Mouse (Mus musculus) layer of hippocampus, adult 11-12 months (tissue): ENCODE results near the gene Cavin3.
"Not testable (repeated sequence)": the region's sequence is repeated elsewhere in the genome, so short reads cannot be mapped to it uniquely, and the experiment has no call there.

Experiments used
- DNase-seq: peaks from one replicate; pipeline ENCODE4 v3.0.0; 2022; ENCODE audit warnings: low spot score

Cavin3 gene

DNA sequence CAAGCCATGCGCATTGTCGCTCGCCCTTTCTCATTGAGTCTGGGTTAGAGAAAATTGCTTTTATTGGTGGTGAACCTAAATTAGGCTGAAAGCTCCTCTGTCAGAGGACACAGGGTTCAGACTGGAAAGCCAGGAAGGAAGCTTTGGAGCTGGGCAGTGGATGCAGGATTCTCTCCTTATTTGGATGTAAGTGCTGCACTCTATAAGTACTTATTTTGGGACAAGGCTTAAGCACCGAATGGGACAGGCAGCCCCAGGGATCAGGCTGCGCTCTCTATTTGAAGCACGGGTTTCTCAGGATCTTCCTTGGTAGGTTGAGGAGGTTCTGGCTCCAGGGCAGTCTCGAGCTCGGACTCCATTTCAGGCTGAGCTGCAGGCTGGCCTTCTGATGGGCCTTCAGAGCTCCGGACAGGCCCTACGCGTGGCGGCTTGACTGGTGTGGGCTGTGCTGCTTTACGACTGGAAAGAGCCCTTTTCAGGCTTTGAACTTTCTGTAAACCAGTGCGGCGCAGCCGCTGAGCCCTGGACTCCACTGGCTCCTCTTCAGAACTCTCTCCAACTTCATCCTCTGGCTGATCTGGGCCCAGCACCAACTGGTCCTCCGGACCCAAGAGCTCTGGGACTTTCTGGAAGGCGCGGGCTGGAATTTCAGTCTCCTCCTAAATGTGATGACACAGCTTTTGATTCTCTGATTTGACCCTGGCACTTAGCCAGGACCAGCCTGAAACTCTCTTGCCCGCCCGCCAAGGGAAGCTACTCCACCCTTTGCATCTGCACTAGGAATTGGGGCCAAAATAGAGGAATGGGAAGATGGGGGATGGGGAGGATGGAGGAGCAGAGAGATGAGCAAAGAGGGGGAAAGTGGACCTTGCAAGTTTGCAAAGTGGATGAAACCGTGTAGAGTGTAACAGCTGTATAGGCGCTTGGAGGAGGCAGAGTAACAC, 1.3 kb downstream of the Cavin3 start:
- DNase-seq, result no peak

- no peak for DNase-seq
Measured at GRCm38 (mm10) chr7:105480081-105480480, 2.0 kb downstream of the Cavin3 start.

- no peak for DNase-seq
Measured at GRCm38 (mm10) chr7:105479232-105479631, 2.9 kb downstream of the Cavin3 start.

DNA sequence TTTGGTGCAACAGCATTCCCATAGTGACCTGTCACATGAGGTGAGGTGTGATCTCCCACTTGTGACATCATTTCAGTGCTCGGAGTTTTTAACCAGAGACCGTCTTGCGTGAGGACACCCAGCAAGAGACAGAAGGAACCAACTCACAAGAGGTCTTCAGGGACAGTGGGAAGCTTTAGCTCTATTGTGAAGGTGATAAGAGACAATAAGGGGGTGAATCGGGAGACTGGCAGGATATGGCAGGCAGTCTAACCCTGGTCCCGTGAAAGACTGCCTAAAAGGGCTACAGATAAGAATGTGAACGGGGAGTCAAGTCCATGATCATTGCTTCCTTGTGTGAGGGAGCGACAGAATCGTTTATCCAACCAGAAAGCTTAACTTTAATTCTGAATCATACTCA, 3.8 kb downstream of the Cavin3 start:
- DNase-seq, result no peak

DNA sequence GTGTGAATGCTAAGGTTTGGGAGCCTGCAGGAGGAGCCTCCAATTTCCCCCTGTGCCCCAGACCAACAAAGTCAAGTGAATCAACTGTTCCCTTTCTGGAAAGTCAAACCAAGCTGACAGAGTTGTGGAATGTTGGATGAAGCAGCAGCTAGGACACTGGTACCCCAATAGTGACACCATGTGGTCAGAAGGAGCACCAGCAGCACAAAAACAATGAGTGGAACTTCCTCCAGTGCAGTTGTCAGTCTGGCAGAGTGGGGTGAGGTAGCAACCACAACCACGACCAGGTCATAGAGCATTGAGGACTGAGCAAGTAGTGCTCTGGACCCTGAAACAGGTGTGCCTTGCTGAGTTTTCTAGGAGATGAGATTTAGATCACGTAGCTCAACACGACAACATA, 4.3 kb downstream of the Cavin3 start:
- DNase-seq, result peak; percentile 73

DNA sequence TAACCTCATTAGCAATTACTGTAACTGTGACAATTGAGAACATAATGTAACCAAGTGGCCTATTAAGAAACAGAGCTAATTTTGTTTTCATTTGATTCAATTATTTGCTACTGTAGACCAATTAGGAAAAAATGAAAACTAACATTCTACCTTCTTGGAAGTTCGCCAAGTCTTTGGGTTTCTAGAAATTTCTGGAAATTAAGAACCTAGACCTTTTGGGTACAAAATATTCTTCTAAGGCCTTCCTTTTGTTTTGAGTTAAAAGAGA, 4.7 kb downstream of the Cavin3 start:
- no peak for DNase-seq

DNA sequence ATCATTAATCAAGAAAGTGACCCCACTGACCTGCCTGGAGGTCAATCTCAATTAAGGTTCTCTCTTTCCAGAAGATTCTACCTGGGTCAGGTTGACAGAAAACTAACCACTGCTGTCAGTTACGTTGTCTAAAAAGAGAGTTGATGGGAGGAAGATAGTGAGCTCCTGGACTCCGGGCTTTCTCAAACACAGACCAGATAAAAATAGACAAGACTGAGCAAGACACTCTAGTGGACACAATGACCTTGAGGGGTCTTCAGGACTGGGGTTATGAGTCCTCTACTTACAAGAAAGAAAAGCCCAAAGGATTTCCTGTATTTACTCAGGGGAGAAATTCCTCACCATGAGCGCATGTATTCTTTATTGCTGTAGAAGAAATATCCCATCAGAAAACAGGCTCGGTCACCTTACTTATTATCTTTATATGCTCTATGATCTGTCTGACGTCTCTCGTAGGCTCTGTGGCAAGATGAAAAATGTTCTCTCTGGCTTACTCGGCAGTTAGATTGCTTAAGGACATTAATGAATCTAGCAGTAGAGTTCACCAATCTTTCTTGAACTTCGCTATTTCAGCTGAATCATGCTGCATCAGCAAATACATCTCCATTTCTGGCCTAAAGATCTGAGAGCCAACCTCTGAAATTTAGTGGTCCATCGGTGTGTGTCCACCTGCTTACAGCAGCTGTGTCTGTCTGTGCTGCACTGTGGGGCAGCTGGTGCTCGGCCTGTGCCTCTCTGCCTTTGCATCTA, 5.2 kb downstream of the Cavin3 start:
- DNase-seq, result no peak

DNA sequence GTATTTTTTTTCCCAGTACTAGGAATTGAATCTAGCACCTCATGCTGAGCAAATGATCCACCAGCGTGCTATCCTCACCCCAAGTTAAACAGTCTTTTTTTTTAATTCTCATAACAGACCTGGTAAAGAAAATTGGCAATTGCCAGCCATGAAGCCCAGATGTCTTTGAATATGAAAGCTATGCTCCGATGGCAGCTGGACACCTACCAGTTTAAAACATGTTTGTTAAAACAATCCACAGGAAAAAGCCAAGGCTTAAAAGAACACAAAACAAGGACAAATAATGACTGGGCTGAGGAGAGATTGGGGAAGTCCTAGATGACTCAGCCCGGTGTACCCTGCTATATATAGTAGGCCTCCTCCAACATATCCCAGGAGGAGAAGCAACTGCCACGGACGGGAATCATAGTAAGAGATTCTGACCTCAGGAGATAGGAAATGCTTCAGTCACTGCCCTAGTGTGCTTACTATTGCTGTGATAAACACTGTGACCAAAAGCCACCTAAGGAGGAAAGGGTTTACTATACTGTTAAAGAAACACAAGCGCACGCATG, 6.6 kb downstream of the Cavin3 start:
- no peak for DNase-seq

GRCm38 (mm10) chr7:105474771-105475315, 7.3 kb downstream of the Cavin3 start:
- DNase-seq, result no peak

GRCm38 (mm10) chr7:105472607-105473006, 9.5 kb downstream of the Cavin3 start:
- no peak for DNase-seq

- not testable (repeated sequence) for DNase-seq
Measured at GRCm38 (mm10) chr7:105465505-105465904, 16.6 kb downstream of the Cavin3 start.

DNA sequence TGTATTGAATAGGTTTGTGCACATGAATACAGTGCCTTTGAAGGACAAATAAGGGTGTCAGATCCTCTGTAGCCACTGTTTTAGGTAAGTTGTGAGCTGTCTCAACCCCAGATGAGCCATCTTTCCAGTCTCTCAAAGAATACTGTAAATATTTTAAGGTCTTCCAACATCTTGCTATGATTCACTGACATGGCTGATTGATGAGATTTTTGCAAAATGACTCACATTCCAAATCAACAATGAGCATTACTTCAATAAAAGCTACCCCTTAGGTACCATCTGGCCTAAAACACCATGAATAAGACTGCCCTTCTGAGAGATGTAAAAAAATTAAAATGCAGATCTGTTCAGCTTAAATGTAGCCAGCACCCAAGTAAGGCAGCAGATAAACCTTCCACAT, 23.6 kb downstream of the Cavin3 start:
- DNase-seq, result no peak

GRCm38 (mm10) chr7:105453345-105453744, 28.8 kb downstream of the Cavin3 start:
- not testable (repeated sequence) for DNase-seq

DNA sequence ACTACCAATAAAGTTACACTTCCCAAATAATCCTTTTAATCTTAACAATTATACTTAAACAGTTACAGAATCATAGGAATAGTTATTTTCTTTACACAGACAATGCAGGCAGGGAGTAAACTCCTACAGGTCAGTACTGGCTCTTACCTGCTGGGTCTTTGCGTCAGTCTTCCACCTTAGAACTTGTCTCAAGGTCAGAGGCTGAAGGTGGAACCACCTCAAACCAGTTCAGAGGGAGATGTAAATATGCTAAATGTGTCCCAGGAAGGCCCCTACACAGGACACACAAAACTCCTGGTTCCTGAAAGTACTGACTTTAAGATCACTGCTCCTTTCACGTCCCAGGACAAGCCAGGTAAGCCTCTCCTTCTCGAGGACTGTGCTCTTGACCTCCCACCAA, 37.0 kb downstream of the Cavin3 start:
- no peak for DNase-seq

DNA sequence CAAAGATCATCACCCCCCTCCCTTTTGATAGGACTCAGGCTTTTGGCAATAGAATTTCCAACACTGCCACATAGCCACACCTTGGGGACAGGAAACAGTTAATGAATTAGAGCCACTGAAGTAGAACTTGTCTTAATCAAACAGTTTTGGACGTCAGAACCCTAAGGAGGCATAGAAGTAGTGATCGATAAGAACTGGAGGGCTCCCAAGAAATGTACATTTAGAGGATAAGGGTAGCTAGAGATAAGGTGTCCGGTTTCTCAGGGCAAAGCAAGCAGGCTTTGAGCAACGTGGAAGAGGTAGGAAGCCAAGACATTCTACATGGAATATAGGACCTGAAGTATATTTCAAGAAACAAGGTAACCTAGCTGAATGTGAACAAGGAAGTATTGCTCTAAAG, 40.7 kb downstream of the Cavin3 start:
- DNase-seq, result no peak

DNA sequence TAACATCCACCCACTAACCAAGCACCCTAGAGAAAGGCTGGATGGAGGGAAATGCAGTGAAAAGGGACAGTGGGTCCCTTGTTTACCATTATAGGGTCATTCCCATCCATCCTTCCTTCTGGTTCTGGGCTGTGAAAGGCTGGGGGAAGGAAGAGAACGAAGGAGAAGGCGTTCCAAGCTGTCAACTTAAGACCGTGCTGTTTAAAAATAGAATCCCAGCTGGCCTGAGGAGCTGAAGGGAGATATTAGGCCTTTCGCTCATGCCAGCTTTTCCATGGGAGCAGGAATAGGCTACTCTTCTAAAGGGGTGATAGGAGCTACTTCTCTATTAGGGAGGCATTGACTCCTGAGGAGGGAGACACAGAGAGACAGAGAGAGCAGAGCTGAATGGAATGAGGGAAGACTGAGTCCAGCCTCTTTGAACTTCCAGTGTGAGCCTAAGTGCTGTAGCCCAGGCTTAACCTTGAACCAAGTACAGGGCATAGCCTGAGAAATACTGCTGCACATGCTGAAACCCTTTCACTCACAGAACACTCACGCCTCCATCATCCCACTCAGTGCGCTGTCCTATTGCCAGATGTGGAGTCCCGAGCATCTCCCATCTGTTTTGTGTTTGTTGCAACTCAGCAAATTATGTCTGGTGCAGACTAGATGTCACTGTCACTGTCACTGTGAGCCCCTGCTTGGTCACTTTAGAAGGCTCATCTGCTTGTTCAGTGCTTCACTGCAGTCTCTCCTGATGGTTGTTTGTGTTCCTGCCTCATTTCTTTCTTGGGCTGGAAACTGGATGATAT, 43.9 kb downstream of the Cavin3 start:
- DNase-seq, result peak; percentile 27

DNA sequence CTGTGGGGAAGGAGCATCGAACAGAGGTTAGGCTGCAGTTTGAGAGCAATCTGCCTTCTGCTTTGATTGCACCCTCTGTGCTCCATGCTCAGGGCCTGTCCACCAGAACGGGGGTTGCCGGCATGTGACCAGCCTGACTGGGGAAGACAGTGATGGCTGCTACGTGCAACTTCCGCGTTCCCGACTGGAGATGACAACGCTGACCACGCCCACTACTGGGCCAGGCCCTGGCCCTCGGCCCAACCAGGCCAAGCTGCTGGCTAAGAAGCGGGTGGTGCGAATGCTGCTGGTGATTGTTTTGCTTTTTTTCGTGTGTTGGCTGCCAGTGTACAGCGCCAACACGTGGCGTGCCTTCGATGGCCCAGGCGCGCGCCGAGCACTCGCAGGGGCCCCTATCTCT, 47.3 kb downstream of the Cavin3 start:
- no peak for DNase-seq

DNA sequence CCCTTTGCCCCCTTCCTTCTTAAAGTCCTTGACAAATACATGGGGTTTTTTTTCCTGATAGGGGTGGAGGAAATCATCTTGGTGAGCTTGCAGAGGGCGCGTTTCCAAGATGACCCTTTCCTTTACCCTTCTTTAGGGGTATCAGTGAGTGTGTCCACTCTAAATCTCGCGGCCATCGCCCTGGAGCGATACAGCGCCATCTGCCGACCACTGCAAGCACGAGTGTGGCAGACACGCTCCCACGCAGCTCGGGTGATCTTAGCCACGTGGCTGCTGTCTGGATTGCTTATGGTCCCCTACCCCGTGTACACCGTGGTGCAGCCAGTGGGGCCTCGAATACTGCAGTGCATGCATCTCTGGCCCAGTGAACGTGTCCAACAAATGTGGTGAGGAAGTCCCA, 48.2 kb downstream of the Cavin3 start:
- no peak for DNase-seq

DNA sequence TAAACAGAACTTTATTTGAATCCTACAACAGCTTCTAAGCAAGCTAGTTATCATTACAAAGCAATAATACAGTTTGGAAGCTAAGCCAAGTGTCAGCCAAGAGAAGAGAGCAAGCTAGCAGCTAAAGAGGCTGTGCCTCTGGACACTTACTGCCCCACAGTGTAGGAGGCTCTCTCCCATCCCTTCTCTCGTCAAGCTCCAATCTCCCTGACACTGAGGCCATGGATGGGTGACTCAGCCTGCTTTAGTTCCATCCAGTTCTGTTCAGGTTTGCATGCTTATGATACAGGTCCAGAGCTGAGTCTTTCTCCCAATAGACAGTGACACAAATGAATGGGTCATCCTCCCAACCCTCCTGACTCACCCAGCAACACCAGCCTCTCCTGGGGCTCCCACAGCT, 50.0 kb downstream of the Cavin3 start:
- DNase-seq, result no peak
